8 mouse cellular contexts compared by ENCODE assay signal in genomic region chr12:111574887-111575838, GRCm38 (mm10). TPM values are rescaled to one million over a fixed set of nuclear protein-coding genes. Genes with fewer than 3 reads are reported as not detected.
DNase-seq lines count a peak whose midpoint lies in the region; ATAC-seq and TF ChIP-seq lines count a peak whose summit lies in the region.

No protein-coding gene starts in this region.

- peak overlapping the region; percentile 86 for H3K27ac ChIP-seq in embryonic facial prominence, embryonic 11.5 days (replicated peaks; ENCODE audit: low read depth, low read length)
- H3K27ac ChIP-seq in heart, embryonic 10.5 days, result peak overlapping the region; percentile 98
- H3K27ac ChIP-seq in kidney, embryonic 15.5 days, result peak overlapping the region; percentile 97
- H3K27ac ChIP-seq in olfactory bulb, adult 2 months (ENCODE audit: insufficient read depth, low read depth, low read length), result peak overlapping the region; percentile 81
- H3K27ac ChIP-seq in thymus, adult 2 months (ENCODE audit: control insufficient read depth, insufficient read depth, low read length), result no peak overlapping the region

- TF ChIP-seq POLR2A in olfactory bulb, adult 2 months (IDR thresholded peaks at IDR 0.05; ENCODE audit: insufficient read depth, low read depth, low read length), result no peak
- TF ChIP-seq POLR2A in thymus, adult 2 months (IDR thresholded peaks at IDR 0.05; ENCODE audit: control insufficient read depth, extremely low read depth, insufficient read depth, low read length, poor library complexity), result no peak

- H3K9ac ChIP-seq in embryonic facial prominence, embryonic 11.5 days (replicated peaks; ENCODE audit: low read length), result peak overlapping the region; percentile 96
- H3K9ac ChIP-seq in kidney, embryonic 15.5 days, result peak overlapping the region; percentile 99

- peak overlapping the region; percentile 95 for H3K4me3 ChIP-seq in C2C12 (ENCODE audit: insufficient read depth, poor library complexity, severe bottlenecking)
- H3K4me3 ChIP-seq in embryonic facial prominence, embryonic 11.5 days (ENCODE audit: low read depth, low read length), result peak overlapping the region; percentile 99
- peak overlapping the region; percentile 100 for H3K4me3 ChIP-seq in heart, embryonic 10.5 days
- H3K4me3 ChIP-seq in kidney, embryonic 15.5 days (replicated peaks), result peak overlapping the region; percentile 90
- H3K4me3 ChIP-seq in olfactory bulb, adult 2 months (ENCODE audit: insufficient read depth, low read depth, low read length), result peak overlapping the region; percentile 90
- peak overlapping the region; percentile 99 for H3K4me3 ChIP-seq in thymus, adult 2 months (ENCODE audit: control insufficient read depth, insufficient read depth, low read length)

- peak; percentile 62 for DNase-seq in adrenal gland, postnatal 10 days
- peak; percentile 52 for DNase-seq in embryonic facial prominence, embryonic 11.5 days (ENCODE audit: low spot score)
- peak; percentile 84 for DNase-seq in heart, embryonic 10.5 days (ENCODE audit: low spot score)
- peak; percentile 42 for DNase-seq in lung, postnatal 10 days
- DNase-seq in thymus, adult 2 months, result peak; percentile 25

- peaks cover 49% of the 10 kb centered on the region for H3K79me3 ChIP-seq in C2C12 (ENCODE audit: low read depth)

- H3K9me3 ChIP-seq in embryonic facial prominence, embryonic 11.5 days (replicated peaks; ENCODE audit: control insufficient read depth, low read length), result no peaks in the 10 kb centered on the region
- no peaks in the 10 kb centered on the region for H3K9me3 ChIP-seq in heart, embryonic 10.5 days
- no peaks in the 10 kb centered on the region for H3K9me3 ChIP-seq in kidney, embryonic 15.5 days (replicated peaks)

- H3K79me2 ChIP-seq in C2C12 (ENCODE audit: control insufficient read depth, insufficient read depth), result peaks cover 66% of the 10 kb centered on the region

- peak overlapping the region; percentile 76 for H3ac ChIP-seq in C2C12 (ENCODE audit: control insufficient read depth, insufficient read length, low read depth)

- no peaks in the 10 kb centered on the region; the same call in 1 of the 2 replicates for H3K4me1 ChIP-seq in embryonic facial prominence, embryonic 11.5 days (ENCODE audit: control insufficient read depth, insufficient read depth, low read length)
- H3K4me1 ChIP-seq in heart, embryonic 10.5 days, result peaks cover 25% of the 10 kb centered on the region
- peaks cover 39% of the 10 kb centered on the region for H3K4me1 ChIP-seq in kidney, embryonic 15.5 days
- H3K4me1 ChIP-seq in olfactory bulb, adult 2 months (ENCODE audit: control insufficient read depth, insufficient read depth, low read length), result peaks cover 11% of the 10 kb centered on the region
- H3K4me1 ChIP-seq in thymus, adult 2 months (replicated peaks; ENCODE audit: control insufficient read depth, insufficient read depth, low read length), result peaks cover 19% of the 10 kb centered on the region

- under 1% methylated on average over 58 of the region's 58 CpGs for WGBS in embryonic facial prominence, embryonic 11.5 days
- WGBS in heart, embryonic 10.5 days, result under 1% methylated on average over 58 of the region's 58 CpGs
- under 1% methylated on average over 58 of the region's 58 CpGs for WGBS in kidney, embryonic 15.5 days
- WGBS in olfactory bulb, adult 2 months, result under 1% methylated on average over 58 of the region's 58 CpGs
- WGBS in thymus, adult 2 months, result under 1% methylated on average over 58 of the region's 58 CpGs

- H3K27me3 ChIP-seq in C2C12 (ENCODE audit: control insufficient read depth, insufficient read depth, insufficient read length), result no peaks in the 10 kb centered on the region
- no peaks in the 10 kb centered on the region for H3K27me3 ChIP-seq in embryonic facial prominence, embryonic 11.5 days (ENCODE audit: control insufficient read depth, insufficient read depth, low read length)
- H3K27me3 ChIP-seq in heart, embryonic 10.5 days (ENCODE audit: insufficient read depth, poor library complexity, severe bottlenecking), result no peaks in the 10 kb centered on the region
- no peaks in the 10 kb centered on the region for H3K27me3 ChIP-seq in kidney, embryonic 15.5 days
- H3K27me3 ChIP-seq in thymus, adult 2 months (ENCODE audit: control insufficient read depth, insufficient read depth, low read length), result no peaks in the 10 kb centered on the region

- no peak for TF ChIP-seq CTCF in C2C12 (IDR thresholded peaks at IDR 0.05; ENCODE audit: control insufficient read depth, insufficient read depth, insufficient read length)
- TF ChIP-seq CTCF in olfactory bulb, adult 2 months (IDR thresholded peaks at IDR 0.05; ENCODE audit: insufficient read depth, low read depth, low read length), result no peak
- TF ChIP-seq CTCF in thymus, adult 2 months (IDR thresholded peaks at IDR 0.05; ENCODE audit: borderline replicate concordance, control insufficient read depth, extremely low read depth, insufficient read depth, low read length, poor library complexity), result no peak

- peak; percentile 35 for ATAC-seq in embryonic facial prominence, embryonic 11.5 days (replicated peaks; ENCODE audit: insufficient number of reproducible peaks, low FRiP score, low TSS enrichment, low read depth)
- ATAC-seq in kidney, embryonic 15.5 days (replicated peaks; ENCODE audit: low FRiP score), result peak; percentile 44

- peak overlapping the region; percentile 87 for H3K4me2 ChIP-seq in embryonic facial prominence, embryonic 11.5 days (ENCODE audit: low read depth, low read length)
- H3K4me2 ChIP-seq in kidney, embryonic 15.5 days, result peak overlapping the region; percentile 78

- H3K36me3 ChIP-seq in C2C12 (ENCODE audit: control insufficient read depth, insufficient read depth), result no peaks in the 10 kb centered on the region
- no peaks in the 10 kb centered on the region for H3K36me3 ChIP-seq in embryonic facial prominence, embryonic 11.5 days (replicated peaks; ENCODE audit: control insufficient read depth, insufficient read depth, low read depth, low read length)
- H3K36me3 ChIP-seq in heart, embryonic 10.5 days, result peaks cover 3% of the 10 kb centered on the region; the same call in 1 of the 2 replicates
- no peaks in the 10 kb centered on the region for H3K36me3 ChIP-seq in kidney, embryonic 15.5 days
- H3K36me3 ChIP-seq in thymus, adult 2 months (ENCODE audit: control insufficient read depth, insufficient read depth, low read length), result no peaks in the 10 kb centered on the region

TF ChIP-seq in C2C12, 6 proteins besides CTCF, POLR2A, EP300 and RAD21:
- no peak for TF ChIP-seq FOSL1 (IDR thresholded peaks at IDR 0.05; ENCODE audit: insufficient read depth, low read length, poor library complexity, severe bottlenecking)
- TF ChIP-seq MYOG (IDR thresholded peaks at IDR 0.05; ENCODE audit: control insufficient read depth, extremely low read depth, insufficient read length), result no peak
- TF ChIP-seq CEBPB (IDR thresholded peaks at IDR 0.05; ENCODE audit: low read depth), result no peak
- no peak for TF ChIP-seq MYOD1 (IDR thresholded peaks at IDR 0.05; ENCODE audit: control insufficient read depth, insufficient read length, low read depth)
- TF ChIP-seq MAX (IDR thresholded peaks at IDR 0.05), result no peak
- no peak for TF ChIP-seq USF1 (IDR thresholded peaks at IDR 0.05; ENCODE audit: low read depth)

RNA-seq across cellular contexts. Expression of gene Mark3, which starts 0.8 kb away (rescaled TPM):
- 35.0 TPM for polyA plus RNA-seq in C2C12 (2012; fragmentation: generic; extraction: Trizol)
- 10 to 100 TPM; 84.9 to 94.1 TPM for total RNA-seq in adrenal gland, postnatal 10 days (2021)
- 63.4 and 70.5 TPM in 2 replicates for polyA plus RNA-seq in embryonic facial prominence, embryonic 11.5 days (2014; fragmentation: Nextera tagmentation; extraction: Ambion mirVana)
- 38.1 and 47.9 TPM in 2 replicates for polyA plus RNA-seq in heart, embryonic 10.5 days (2016; fragmentation: Nextera tagmentation; extraction: Ambion mirVana)
- polyA plus RNA-seq in kidney, embryonic 15.5 days (2015; fragmentation: Nextera tagmentation; extraction: Ambion mirVana), result 39.7 and 50.3 TPM in 2 replicates
- 214 TPM in 1 of 2 replicates, not detected in the other for polyA plus RNA-seq in olfactory bulb, adult 2 months (2012; ENCODE audit: insufficient read depth, insufficient read length, low replicate concordance, missing spikeins)
- polyA plus RNA-seq in thymus, adult 2 months (2012; rRNA removed), result 45.9 and 47.7 TPM in 2 replicates

RNA-seq across cellular contexts. Expression of gene Eif5, which starts 37.3 kb away (rescaled TPM):
- 91.0 TPM for polyA plus RNA-seq in C2C12 (2012; fragmentation: generic; extraction: Trizol)
- total RNA-seq in adrenal gland, postnatal 10 days (2021), result 100 to 1,000 TPM; 300 to 322 TPM
- 690 and 721 TPM in 2 replicates for polyA plus RNA-seq in embryonic facial prominence, embryonic 11.5 days (2014; fragmentation: Nextera tagmentation; extraction: Ambion mirVana)
- polyA plus RNA-seq in heart, embryonic 10.5 days (2016; fragmentation: Nextera tagmentation; extraction: Ambion mirVana), result 506 and 616 TPM in 2 replicates
- 577 and 624 TPM in 2 replicates for polyA plus RNA-seq in kidney, embryonic 15.5 days (2015; fragmentation: Nextera tagmentation; extraction: Ambion mirVana)
- polyA plus RNA-seq in olfactory bulb, adult 2 months (2012; ENCODE audit: insufficient read depth, insufficient read length, low replicate concordance, missing spikeins), result 214 TPM in 1 of 2 replicates, not detected in the other
- 88.0 and 124 TPM in 2 replicates for polyA plus RNA-seq in thymus, adult 2 months (2012; rRNA removed)

Comparison
In these comparisons a context has a peak if more than half of its experiments do, and no peak if none do; other contexts are left out.
1. DNase-seq: peak in every context shown above with its lines; median percentile 84 in heart, embryonic 10.5 days; 62 in adrenal gland, postnatal 10 days; 52 in embryonic facial prominence, embryonic 11.5 days; 42 in lung, postnatal 10 days; 25 in thymus, adult 2 months.